Mouse (Mus musculus) liver, embryonic 14.5 days (tissue): ENCODE results near the gene R3hdm2.

Experiments used
- CTCF ChIP-seq: IDR thresholded peaks from 2 replicates; pipeline ENCODE4 v1.5.1; 2016; ENCODE audit warnings: antibody characterized with exemption, low read depth, control low read depth
- EP300 ChIP-seq: IDR thresholded peaks from 2 replicates; pipeline ENCODE4 v1.6.1; 2016; ENCODE audit warnings: antibody characterized with exemption, low read depth

DNA sequence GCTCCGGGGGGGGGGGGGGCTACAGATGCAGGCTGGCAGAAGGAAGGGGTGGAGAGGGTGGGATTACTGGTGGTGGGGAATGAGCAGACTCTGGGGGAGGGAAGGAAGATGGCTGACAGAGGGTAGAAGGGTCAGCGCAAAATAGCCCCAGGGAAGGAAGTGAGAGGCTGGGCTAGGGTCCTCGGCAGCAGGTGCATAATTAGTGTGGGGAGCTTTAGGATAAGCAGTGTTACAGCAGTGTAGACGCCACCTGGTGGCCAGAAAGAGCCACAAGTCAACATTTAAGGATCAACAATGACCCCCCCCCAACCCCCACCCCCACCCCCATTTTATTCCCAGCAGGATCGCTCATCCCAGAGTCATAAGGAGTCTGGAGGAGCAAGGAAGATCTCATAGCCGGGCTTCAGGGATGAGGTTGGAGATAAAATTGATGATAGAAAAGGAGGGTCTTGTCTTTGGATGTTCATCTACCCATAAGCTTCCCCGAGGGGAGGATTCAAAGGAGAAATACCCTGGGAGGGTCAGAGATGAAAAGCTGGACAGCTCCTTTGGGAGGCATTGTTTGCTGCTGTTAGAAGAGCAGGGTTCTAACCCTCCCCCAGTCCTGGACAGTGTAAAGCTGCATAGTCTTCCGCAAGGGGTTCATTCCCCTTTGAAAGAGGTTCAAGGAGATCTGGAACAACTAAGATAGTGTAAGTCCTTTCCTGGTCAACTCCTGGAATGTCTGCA lies 156.6 kb downstream of the R3hdm2 start:
- TF ChIP-seq CTCF (peak; percentile 50), EP300 (no peak)
